Mouse (Mus musculus) adipose tissue, adult 10 weeks (tissue): Measurements from ENCODE around the gene Sdc3. TPM values are rescaled to one million over a fixed set of nuclear protein-coding genes. Genes with fewer than 3 reads are reported as not detected.

Experiments
- polyA plus RNA-seq: library from polyadenylated mRNA; stranded (reverse); fragments of 350-450 nt; fragmentation: Illumina TruSeq; extraction: RNeasy Lipid Tissue Mini Kit (QIAGEN cat#74804); gene quantifications from one replicate; pipeline ENCODE4 v1.2.3, GENCODE M21; 2014; ENCODE audit warnings: low read depth, low replicate concordance

Sdc3 gene
- polyA plus RNA-seq: 38.5 TPM

DNA sequence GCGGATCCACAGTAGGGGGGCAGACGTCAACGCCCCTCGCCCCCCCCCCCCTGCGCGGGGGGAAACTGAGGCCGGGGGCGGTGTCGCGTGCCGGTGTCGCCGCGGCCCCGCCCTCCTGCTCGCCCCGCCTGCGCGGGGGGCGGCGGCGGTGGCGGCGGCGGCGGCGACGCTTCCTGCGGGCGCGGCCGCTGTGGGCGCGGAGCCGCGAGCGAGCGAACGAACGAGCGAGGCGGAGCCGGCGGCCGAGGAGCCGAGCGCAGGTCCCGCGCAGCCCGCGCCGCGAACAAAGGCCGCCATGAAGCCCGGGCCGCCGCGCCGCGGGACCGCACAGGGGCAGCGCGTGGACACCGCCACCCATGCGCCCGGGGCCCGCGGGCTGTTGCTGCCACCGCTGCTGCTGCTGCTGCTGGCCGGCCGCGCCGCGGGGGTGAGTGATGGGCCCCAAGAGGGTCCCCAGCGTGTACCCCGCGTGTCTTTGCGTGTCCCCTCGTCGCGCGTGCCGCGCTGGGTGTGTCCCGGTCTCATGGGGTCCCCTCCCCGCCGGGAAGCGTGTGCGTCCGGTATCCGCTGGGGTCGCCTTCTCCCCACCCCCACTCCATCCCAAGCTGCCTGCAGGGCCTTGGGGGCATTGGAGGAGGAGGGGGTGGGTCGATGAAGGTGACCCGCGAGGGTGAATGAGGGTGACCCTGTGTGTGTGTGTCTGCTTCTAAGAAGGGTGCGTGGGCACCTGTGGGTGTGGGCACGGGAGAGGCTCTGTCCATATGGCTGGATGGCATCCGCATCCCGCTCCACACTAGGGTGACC lies at the start of gene Sdc3:
Gene Sdc3, plus strand, starts transcription at position 162 of the 804 bp plus-strand sequence.

Other genes starting within 250 kb of the Sdc3 start
- gene Nkain1, start 218.4 kb upstream of the Sdc3 start, polyA plus RNA-seq: 3.0 TPM
- 29.5 TPM for gene Pum1, start 129.2 kb upstream of the Sdc3 start, polyA plus RNA-seq
- gene Laptm5, start 120.6 kb downstream of the Sdc3 start, polyA plus RNA-seq: 53.9 TPM
- not detected for gene Matn1, start 151.8 kb downstream of the Sdc3 start, polyA plus RNA-seq